Mouse (Mus musculus) kidney, postnatal 4 days (tissue): Measurements from ENCODE around the gene Prdm5.

Experiments used
- DNase-seq, 2 experiments: peaks; one replicate each; pipeline ENCODE4 v3.0.0; 2021; ENCODE audit warnings: mixed read lengths in 2 of 2

Gene Prdm5

GRCm38 (mm10) chr6:65834013-65834412, 55.2 kb downstream of the Prdm5 start:
- DNase-seq: no peak

- DNase-seq: no peak
These were observed 63.8 kb downstream of the Prdm5 start for GRCm38 (mm10) chr6:65842579-65842978.

- DNase-seq: no peak
These were observed 70.3 kb downstream of the Prdm5 start for GRCm38 (mm10) chr6:65849127-65849526.

GRCm38 (mm10) chr6:65849687-65850086, 70.9 kb downstream of the Prdm5 start:
- no peak for DNase-seq

- no peak for DNase-seq
These were observed 71.4 kb downstream of the Prdm5 start for GRCm38 (mm10) chr6:65850221-65850620.

GRCm38 (mm10) chr6:65854020-65854419, 75.2 kb downstream of the Prdm5 start:
- no peak for DNase-seq

- DNase-seq: no peak
These were observed 75.8 kb downstream of the Prdm5 start for GRCm38 (mm10) chr6:65854585-65854984.

GRCm38 (mm10) chr6:65860609-65861008, 81.8 kb downstream of the Prdm5 start:
- DNase-seq: no peak

GRCm38 (mm10) chr6:65862836-65863235, 84.0 kb downstream of the Prdm5 start:
- DNase-seq: no peak

- no peak for DNase-seq
These were observed 85.4 kb downstream of the Prdm5 start for GRCm38 (mm10) chr6:65864233-65864632.

- DNase-seq: no peak
These were observed 86.1 kb downstream of the Prdm5 start for GRCm38 (mm10) chr6:65864919-65865318.

- no peak for DNase-seq
These were observed 87.1 kb downstream of the Prdm5 start for GRCm38 (mm10) chr6:65865861-65866260.

GRCm38 (mm10) chr6:65871754-65872278, 93.0 kb downstream of the Prdm5 start:
- no peak for DNase-seq

GRCm38 (mm10) chr6:65878300-65878699, 99.5 kb downstream of the Prdm5 start:
- no peak for DNase-seq

GRCm38 (mm10) chr6:65888835-65889234, 110.0 kb downstream of the Prdm5 start:
- no peak for DNase-seq

- DNase-seq: peak in 1 of 2 experiments; percentile 3
These were observed 113.4 kb downstream of the Prdm5 start for GRCm38 (mm10) chr6:65892045-65892660.

GRCm38 (mm10) chr6:65906657-65907182, 127.9 kb downstream of the Prdm5 start:
- no peak for DNase-seq

- no peak for DNase-seq
These were observed 136.6 kb downstream of the Prdm5 start for GRCm38 (mm10) chr6:65915421-65915820.

- DNase-seq: no peak
These were observed 142.9 kb downstream of the Prdm5 start for GRCm38 (mm10) chr6:65921703-65922102.

GRCm38 (mm10) chr6:65923501-65924084, 144.8 kb downstream of the Prdm5 start:
- DNase-seq: no peak

GRCm38 (mm10) chr6:65925737-65926333, 147.0 kb downstream of the Prdm5 start:
- DNase-seq: no peak

GRCm38 (mm10) chr6:65930523-65930922, 151.7 kb downstream of the Prdm5 start:
- no peak for DNase-seq

- no peak for DNase-seq
These were observed 154.0 kb downstream of the Prdm5 start for GRCm38 (mm10) chr6:65932776-65933175.

GRCm38 (mm10) chr6:65933177-65933576, 154.4 kb downstream of the Prdm5 start:
- DNase-seq: no peak
